Mouse (Mus musculus) heart, embryonic 15.5 days (tissue): ENCODE data around the gene Tgfb1. TPM values are rescaled to one million over a fixed set of nuclear protein-coding genes. Genes with fewer than 3 reads are reported as not detected.

Experiments
- ATAC-seq: fragments of 200-750 bp; cut with Nextera tagmentation; replicated peaks from 2 replicates; pipeline ENCODE4 v1.8.0; 2017; ENCODE audit warnings: low read depth, moderate TSS enrichment; ENCODE audit not compliant: insufficient number of reproducible peaks, insufficient read depth, low FRiP score
- H3K27ac ChIP-seq: fragments of 300-500 bp; sonication (generic); 2 replicates; pipeline ENCODE4 v1.5.1; 2015; ENCODE audit warnings: mild to moderate bottlenecking, inconsistent platforms
- H3K27me3 ChIP-seq: fragments of 300-500 bp; sonication (generic); 2 replicates; pipeline ENCODE4 v1.6.1; 2015; ENCODE audit warnings: inconsistent platforms
- H3K36me3 ChIP-seq: fragments of 300-500 bp; sonication (generic); 2 replicates; pipeline ENCODE4 v1.6.1; 2015; ENCODE audit warnings: mild to moderate bottlenecking, inconsistent platforms
- H3K4me1 ChIP-seq: fragments of 300-500 bp; sonication (generic); replicated peaks from 2 replicates; pipeline ENCODE4 v1.6.1; 2015; ENCODE audit warnings: inconsistent platforms
- H3K4me2 ChIP-seq: fragments of 300-500 bp; sonication (generic); 2 replicates; pipeline ENCODE4 v1.6.1; 2015; ENCODE audit warnings: inconsistent platforms, mild to moderate bottlenecking, moderate library complexity
- H3K4me3 ChIP-seq: fragments of 300-500 bp; sonication (generic); 2 replicates; pipeline ENCODE4 v1.5.1; 2015; ENCODE audit warnings: mild to moderate bottlenecking, inconsistent platforms
- H3K9ac ChIP-seq: fragments of 300-500 bp; sonication (generic); 2 replicates; pipeline ENCODE4 v1.6.1; 2015; ENCODE audit warnings: mild to moderate bottlenecking, inconsistent platforms
- H3K9me3 ChIP-seq: fragments of 300-500 bp; sonication (generic); replicated peaks from 2 replicates; pipeline ENCODE4 v1.6.1; 2016; ENCODE audit warnings: inconsistent platforms
- WGBS: fragments of 180-500 bp; shearing (Covaris S2); methylation state at CpG from one replicate; pipeline ENCODE4 v1.1.7; 2015; ENCODE audit warnings: mixed read lengths; 5-methylcytosine and 5-hydroxymethylcytosine counted together
- polyA plus RNA-seq: library from polyadenylated mRNA; unstranded; fragments of >200 nt; fragmentation: Nextera tagmentation; extraction: Ambion mirVana; gene quantifications from 2 replicates; pipeline ENCODE4 v1.2.1, GENCODE M21; 2015

Tgfb1 gene
- polyA plus RNA-seq, 1 experiment from 2014 or later, result 3.2 TPM

DNA sequence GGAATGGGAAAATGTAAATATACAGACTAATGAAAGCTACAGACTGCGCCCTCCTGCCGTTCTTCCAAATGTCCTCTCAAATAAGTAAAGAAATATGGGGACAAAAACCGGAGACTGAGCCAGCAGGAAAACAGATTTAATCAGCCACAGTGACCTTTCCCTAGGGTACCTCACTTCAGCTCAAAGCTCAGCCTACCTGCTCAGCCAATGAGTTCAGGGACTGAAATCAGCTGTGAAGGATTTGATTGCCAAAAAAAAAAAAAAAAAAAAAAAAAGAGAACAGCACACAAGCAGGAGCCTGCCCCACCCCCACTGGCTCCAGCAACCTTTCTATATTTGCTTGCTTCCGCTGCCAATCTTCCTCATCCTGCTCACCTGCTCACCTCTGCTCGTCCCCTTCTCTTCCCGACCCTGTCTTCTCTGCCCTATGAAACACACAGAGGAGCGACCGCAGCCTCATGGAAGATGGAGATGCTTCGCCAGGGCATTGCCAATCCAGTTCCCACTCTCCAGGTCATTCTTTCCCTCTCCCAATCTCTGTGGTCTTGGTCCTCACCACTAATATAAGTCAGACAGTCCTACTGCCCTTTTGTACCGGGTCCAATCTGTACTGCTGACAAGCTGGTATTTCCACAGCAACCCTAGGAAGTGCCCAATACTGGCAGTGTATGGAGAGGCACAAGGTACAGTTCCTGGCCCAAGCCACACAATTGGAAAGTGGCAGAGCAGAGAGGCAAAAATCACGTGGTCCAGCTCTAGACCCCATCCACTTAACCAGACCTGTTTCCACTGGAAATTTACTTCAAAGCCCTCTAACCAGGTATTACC lies 31.0 kb upstream of the Tgfb1 start:
- H3K4me3 ChIP-seq, result no peak overlapping the region
- ATAC-seq, result no peak
- H3K36me3 ChIP-seq, result 0 out of 2 replicates have a peak, but pooled peaks cover 3% of the 10 kb centered on the region

DNA sequence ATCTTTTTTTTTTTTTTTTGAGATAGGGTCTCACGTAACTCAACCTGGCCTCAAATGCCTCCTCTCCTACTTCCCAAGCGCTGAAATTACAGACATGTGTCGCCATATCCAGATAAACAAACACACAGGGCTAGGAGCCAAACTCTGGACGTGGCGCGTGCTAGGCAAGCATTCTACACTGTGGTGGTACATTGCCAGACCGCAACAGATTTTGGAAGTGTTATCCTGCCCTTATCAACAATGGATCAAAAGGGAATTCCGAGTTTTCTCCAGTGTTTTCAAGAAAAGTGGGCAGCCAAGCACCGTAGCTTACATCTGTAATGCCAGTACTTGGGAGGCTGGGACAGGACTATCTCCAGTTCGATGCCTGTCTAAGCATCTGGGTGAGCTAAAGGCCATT lies 29.0 kb upstream of the Tgfb1 start:
- H3K27ac ChIP-seq, result no peak overlapping the region
- H3K9me3 ChIP-seq, result no peaks in the 10 kb centered on the region
- WGBS, result 36% methylated on average over 10 of the region's 10 CpGs
- H3K4me3 ChIP-seq, result peak overlapping the region; percentile 84
- H3K36me3 ChIP-seq, result 0 out of 2 replicates have a peak, but pooled peaks cover 3% of the 10 kb centered on the region
- H3K4me2 ChIP-seq, result peak overlapping the region; percentile 74
- H3K9ac ChIP-seq, result peak overlapping the region; percentile 77
- H3K4me1 ChIP-seq, result peaks cover 23% of the 10 kb centered on the region
- no peaks in the 10 kb centered on the region for H3K27me3 ChIP-seq
- no peak for ATAC-seq

More for the DNA sequence above, 31.0 kb upstream of the Tgfb1 start:
- Histone ChIP-seq H3K4me2 (no peak overlapping the region), H3K9ac (no peak overlapping the region), H3K9me3 (no peaks in the 10 kb centered on the region), H3K27me3 (no peaks in the 10 kb centered on the region), H3K4me1 (peaks cover 23% of the 10 kb centered on the region), H3K27ac (no peak overlapping the region)
- 70% methylated on average over 11 of the region's 11 CpGs for WGBS

DNA sequence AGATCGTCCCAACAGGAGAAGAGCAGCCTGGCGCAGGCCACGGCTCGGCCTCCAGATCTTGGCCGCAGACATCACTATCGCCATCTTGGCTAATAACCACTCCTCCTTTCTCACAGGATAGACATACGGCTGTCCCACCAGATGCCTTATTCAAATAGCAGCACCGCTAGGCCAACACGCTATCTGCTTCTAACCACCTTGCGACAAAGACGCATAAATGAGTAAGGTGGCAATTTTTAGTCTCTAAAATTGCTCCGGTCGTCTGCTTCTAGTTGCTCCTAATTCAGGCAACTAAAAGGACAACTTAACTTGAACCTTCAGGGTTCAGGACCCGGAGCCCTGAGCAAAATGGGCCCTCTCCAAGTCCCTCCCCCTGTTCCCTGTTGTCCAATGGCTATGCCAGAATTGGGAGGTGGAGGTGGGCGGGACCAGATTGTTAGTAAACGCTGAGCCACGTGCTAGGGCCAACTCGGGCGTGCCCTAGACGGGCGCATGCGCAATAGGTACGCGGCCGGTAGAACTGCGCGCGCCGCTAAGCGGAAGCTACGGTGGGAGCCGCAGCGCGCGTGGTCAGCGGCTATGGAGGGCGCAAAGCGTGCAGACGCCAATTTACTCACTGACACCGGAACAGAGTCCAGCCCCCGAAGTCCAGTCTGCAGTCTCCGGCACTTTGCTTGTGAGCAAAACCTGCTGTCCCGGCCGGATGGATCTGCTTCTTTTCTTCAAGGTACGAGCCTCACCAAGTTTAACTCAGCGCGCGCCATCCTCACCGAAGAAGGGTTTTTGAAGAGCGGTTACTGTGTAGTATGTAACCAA lies 27.9 kb upstream of the Tgfb1 start, which contains the start of the genes Bckdha and Exosc5:
TSS of gene Bckdha (minus strand) at position 325 of the 816 bp plus-strand sequence.
TSS of gene Exosc5 (plus strand) at position 508 of the 816 bp plus-strand sequence.
- Histone ChIP-seq H3K4me2 (peak within 1 kb of the TSS; percentile 74), H3K9me3 (no peaks in the 10 kb centered on the region), H3K9ac (peak within 1 kb of the TSS; percentile 77), H3K4me3 (peak within 1 kb of the TSS; percentile 84), H3K27ac (peak within 1 kb of the TSS; percentile 81), H3K36me3 (no peaks in the 10 kb centered on the region), H3K27me3 (no peaks in the 10 kb centered on the region), H3K4me1 (peaks cover 23% of the 10 kb centered on the region)
- WGBS, result under 1% methylated on average over 50 of the region's 50 CpGs
- peak; percentile 99 for ATAC-seq

DNA sequence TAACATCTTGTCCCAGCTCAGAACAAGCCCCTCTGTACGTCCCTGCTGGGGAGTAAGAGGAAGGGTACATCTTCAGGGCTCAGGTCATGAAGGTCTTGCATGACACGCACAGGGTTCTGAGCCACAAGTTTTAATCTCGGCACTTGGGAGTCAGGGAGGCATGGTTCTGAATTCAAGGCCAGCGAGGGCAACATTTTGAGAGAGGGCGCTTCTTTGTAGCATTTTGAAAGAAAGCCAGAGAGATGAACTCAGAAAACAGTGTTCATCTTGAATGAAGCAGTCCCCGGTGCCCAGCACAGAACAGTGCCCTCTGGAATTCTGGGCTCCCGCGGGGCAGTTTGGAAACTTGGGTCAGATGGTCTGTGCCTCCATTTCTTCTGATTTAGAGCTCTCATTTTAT lies 20.4 kb upstream of the Tgfb1 start:
- ATAC-seq, result no peak
- peaks cover 3% of the 10 kb centered on the region; the same call in 1 of the 2 replicates for H3K4me1 ChIP-seq
- no peak overlapping the region for H3K4me2 ChIP-seq
- H3K9me3 ChIP-seq, result no peaks in the 10 kb centered on the region
- no peaks in the 10 kb centered on the region for H3K27me3 ChIP-seq
- H3K9ac ChIP-seq, result no peak overlapping the region
- H3K36me3 ChIP-seq, result peaks cover 33% of the 10 kb centered on the region
- 92% methylated on average over 8 of the region's 8 CpGs for WGBS
- H3K27ac ChIP-seq, result no peak overlapping the region
- no peak overlapping the region for H3K4me3 ChIP-seq

DNA sequence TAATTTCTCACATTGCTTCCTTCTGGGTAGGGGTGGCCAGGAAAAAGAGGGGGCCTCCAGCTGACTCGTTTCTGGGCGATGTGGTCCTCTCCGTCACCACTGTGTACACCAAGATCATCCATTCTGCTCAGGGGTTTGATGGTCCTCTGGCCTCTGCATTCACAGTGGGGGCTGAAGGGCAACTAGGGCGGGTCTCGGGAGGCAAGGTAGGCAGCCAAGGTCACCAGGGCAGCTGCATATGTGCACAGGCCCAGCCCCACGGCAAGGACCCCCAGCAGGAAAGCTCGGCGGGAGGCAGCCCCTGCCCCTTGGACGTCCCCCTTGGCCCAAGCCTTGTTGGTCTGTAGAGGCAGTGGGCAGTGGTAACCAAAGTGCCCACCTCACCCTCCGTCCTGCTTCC lies 17.6 kb upstream of the Tgfb1 start:
- Histone ChIP-seq H3K4me3 (no peak overlapping the region), H3K4me1 (peaks cover 3% of the 10 kb centered on the region; the same call in 1 of the 2 replicates), H3K27ac (no peak overlapping the region), H3K9me3 (no peaks in the 10 kb centered on the region), H3K4me2 (no peak overlapping the region), H3K36me3 (peaks cover 30% of the 10 kb centered on the region), H3K9ac (no peak overlapping the region), H3K27me3 (peaks cover 12% of the 10 kb centered on the region)
- ATAC-seq, result no peak
- 87% methylated on average over 10 of the region's 10 CpGs for WGBS

DNA sequence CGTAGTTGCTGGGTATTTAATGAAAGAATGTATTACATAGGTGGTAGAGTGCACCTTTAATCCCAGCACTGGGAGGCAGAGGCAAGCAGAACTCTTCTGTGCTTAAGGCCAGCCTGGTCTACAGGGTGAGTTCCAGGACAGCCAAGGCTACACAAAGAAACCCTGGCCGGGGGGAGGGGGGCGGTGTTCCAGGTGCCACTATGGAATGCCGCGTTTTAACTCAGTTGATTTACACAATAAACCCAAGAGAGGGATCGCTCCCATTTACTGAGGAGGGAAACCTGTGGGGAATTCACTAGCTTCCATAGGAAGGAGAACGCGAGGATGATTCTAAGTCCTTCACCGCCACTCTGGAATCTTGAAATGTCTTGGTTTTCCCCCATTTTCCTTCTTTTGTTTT lies 17.2 kb upstream of the Tgfb1 start:
- H3K9ac ChIP-seq, result no peak overlapping the region
- WGBS, result 81% methylated on average over 9 of the region's 9 CpGs
- no peak overlapping the region for H3K27ac ChIP-seq
- peaks cover 26% of the 10 kb centered on the region for H3K36me3 ChIP-seq
- no peak for ATAC-seq
- H3K4me3 ChIP-seq, result no peak overlapping the region
- H3K4me1 ChIP-seq, result peaks cover 6% of the 10 kb centered on the region; the same call in 1 of the 2 replicates
- H3K4me2 ChIP-seq, result no peak overlapping the region
- peaks cover 17% of the 10 kb centered on the region for H3K27me3 ChIP-seq
- H3K9me3 ChIP-seq, result no peaks in the 10 kb centered on the region

DNA sequence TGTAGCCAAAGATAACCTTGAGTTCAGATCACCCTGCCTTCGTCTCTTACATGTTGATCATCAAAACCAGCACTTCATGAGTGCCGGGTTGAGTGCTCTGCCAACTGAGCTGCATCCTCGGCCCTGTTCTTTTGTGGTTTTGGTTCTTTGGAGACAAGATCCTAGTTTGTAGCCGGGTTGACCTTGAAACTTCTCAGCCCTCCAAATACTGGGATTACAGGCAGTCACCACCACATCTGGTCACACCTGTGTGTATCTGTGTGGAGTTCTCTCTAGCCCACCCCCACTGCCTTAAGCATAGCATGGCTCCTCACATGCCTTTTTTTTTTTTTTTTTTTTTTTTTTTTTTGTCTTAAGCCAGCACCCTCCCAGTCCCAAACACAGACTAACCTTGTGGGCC lies 16.7 kb upstream of the Tgfb1 start:
- Histone ChIP-seq H3K36me3 (peaks cover 22% of the 10 kb centered on the region), H3K4me3 (no peak overlapping the region)
- WGBS, result 83% methylated on average over 4 of the region's 4 CpGs

DNA sequence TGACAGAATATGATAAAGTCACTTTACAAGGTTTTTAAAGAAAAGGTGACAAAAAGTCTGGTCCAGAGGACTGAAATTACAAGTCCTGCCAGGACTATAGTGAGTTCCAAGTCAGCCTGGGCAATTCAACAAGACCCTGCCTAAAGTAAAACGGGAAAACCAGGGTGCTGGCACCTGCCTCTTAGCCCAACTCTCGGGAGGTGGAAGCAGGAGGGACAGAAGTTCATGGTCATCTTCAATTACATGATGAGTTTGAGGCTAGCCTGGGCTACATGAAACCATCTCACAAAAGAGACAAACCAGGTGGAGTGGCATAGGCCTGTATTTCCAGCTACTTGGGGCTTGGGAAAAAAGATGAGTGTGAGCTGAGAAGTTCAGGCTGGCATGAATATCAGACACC lies 15.1 kb upstream of the Tgfb1 start:
- Histone ChIP-seq H3K9ac (no peak overlapping the region), H3K36me3 (peaks cover 12% of the 10 kb centered on the region; the same call in 1 of the 2 replicates), H3K27me3 (peaks cover 28% of the 10 kb centered on the region), H3K4me3 (no peak overlapping the region), H3K9me3 (no peaks in the 10 kb centered on the region), H3K4me2 (no peak overlapping the region), H3K4me1 (peaks cover 21% of the 10 kb centered on the region), H3K27ac (no peak overlapping the region)
- no peak for ATAC-seq
- WGBS, result 37% methylated on average over 2 of the region's 2 CpGs

More for the DNA sequence above, 16.7 kb upstream of the Tgfb1 start:
- H3K4me1 ChIP-seq, result peaks cover 11% of the 10 kb centered on the region
- H3K9ac ChIP-seq, result no peak overlapping the region
- H3K4me2 ChIP-seq, result no peak overlapping the region
- no peak for ATAC-seq
- peaks cover 22% of the 10 kb centered on the region for H3K27me3 ChIP-seq
- H3K27ac ChIP-seq, result no peak overlapping the region
- H3K9me3 ChIP-seq, result no peaks in the 10 kb centered on the region

DNA sequence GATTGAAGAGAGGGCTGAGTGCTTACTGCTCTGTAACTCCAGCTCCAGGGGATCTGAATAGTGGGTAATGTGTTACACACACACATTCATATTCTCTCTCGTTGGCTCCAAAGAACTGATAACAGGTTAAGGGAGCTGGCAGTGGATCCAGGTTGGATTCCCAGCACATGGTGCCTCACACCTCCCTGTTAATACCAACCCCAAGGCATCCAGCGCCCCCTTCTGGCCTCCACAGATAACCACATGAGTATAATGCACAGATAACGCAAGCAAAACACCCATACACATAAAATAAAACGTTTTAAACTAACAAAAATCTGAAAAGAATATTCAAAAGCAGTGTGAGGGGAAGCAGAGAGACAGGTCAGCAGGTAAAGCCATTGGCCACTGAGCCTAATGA lies 14.4 kb upstream of the Tgfb1 start:
- peaks cover 12% of the 10 kb centered on the region; the same call in 1 of the 2 replicates for H3K36me3 ChIP-seq
- WGBS, result 51% methylated on average over 4 of the region's 4 CpGs
- no peak overlapping the region for H3K4me3 ChIP-seq
- H3K4me1 ChIP-seq, result peaks cover 25% of the 10 kb centered on the region
- H3K9ac ChIP-seq, result no peak overlapping the region
- H3K9me3 ChIP-seq, result no peaks in the 10 kb centered on the region
- H3K27ac ChIP-seq, result no peak overlapping the region
- no peak for ATAC-seq
- no peak overlapping the region for H3K4me2 ChIP-seq
- H3K27me3 ChIP-seq, result peaks cover 28% of the 10 kb centered on the region

DNA sequence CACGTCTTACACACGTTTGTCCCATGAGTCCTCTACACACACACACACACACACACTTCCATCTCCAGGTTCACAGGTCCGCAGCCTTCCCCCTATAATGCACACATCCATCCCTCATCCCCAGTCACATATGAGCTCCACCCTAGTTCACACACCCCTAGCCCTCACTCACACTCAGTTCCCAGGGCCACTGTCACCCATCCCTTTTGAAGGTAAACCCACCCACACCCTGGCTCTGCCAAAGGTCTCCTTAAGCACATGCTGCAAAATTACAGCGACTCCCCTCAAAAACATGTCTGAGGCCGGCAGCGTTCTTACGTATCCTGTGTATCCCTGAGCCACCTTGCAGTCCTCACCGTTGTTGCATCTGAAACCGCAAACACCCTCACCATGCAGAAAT lies 12.5 kb upstream of the Tgfb1 start:
- peaks cover 25% of the 10 kb centered on the region for H3K4me1 ChIP-seq
- no peak for ATAC-seq
- peak overlapping the region; percentile 42; the same call in 1 of the 2 replicates for H3K4me3 ChIP-seq
- H3K4me2 ChIP-seq, result peak overlapping the region; percentile 63; the same call in 1 of the 2 replicates
- H3K9me3 ChIP-seq, result no peaks in the 10 kb centered on the region
- peaks cover 28% of the 10 kb centered on the region for H3K27me3 ChIP-seq
- H3K27ac ChIP-seq, result no peak overlapping the region
- no peaks in the 10 kb centered on the region for H3K36me3 ChIP-seq
- H3K9ac ChIP-seq, result no peak overlapping the region
- 28% methylated on average over 9 of the region's 9 CpGs for WGBS

DNA sequence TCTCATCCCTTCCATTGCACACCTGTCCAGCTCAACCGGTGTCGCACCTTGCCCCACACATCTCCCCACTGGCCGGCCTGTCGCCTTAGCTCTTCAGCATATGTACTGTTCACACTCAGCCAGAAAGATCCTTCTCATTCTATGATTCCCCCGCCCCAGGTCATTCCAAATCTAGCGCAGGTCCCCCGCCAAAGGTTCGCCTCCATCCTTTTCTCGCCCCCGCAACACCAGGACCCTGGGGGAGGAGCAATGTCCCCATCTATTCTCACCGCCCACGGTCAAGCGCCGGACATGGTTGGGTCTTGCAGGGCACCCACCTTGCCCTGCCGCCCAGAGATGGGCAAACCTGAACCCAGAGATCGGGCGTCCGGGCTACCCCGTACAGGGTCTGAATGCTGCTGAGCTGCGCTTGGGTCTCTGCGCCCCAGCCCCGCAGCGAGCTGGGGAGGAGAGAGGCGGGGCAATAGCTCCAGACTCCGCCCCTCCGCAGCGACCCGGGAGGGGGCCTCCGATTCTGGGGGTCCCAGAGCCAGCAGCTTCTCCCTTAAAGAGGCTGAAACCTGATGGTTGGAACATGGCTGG lies 12.0 kb upstream of the Tgfb1 start, which contains the start of gene Tmem91:
TSS of gene Tmem91 (minus strand) at position 448 of the 582 bp plus-strand sequence.
- Histone ChIP-seq H3K4me3 (peak within 1 kb of the TSS; percentile 42), H3K9ac (peak within 1 kb of the TSS; percentile 39), H3K4me2 (peak within 1 kb of the TSS; percentile 63), H3K27ac (no peak within 1 kb of the TSS), H3K27me3 (peaks cover 28% of the 10 kb centered on the region), H3K4me1 (peaks cover 25% of the 10 kb centered on the region), H3K36me3 (no peaks in the 10 kb centered on the region), H3K9me3 (no peaks in the 10 kb centered on the region)
- no peak for ATAC-seq
- 4% methylated on average over 29 of the region's 29 CpGs for WGBS
